Mouse (Mus musculus) midbrain, postnatal 0 days (tissue): ENCODE measurements at regions not wholly inside any gene's neighbourhood (a gene's known extent, or its start where the extent isn't known, plus 50 kb on each side); places are given as distances from the start of the nearest gene placed in this dataset.
"Not testable (repeated sequence)": the region's sequence is repeated elsewhere in the genome, so short reads cannot be mapped to it uniquely, and the experiment has no call there.

ENCODE experiments used
- ATAC-seq: fragments of 200-750 bp; cut with Nextera tagmentation; 2 replicates; pipeline ENCODE4 v1.8.0; 2017; ENCODE audit warnings: moderate number of reproducible peaks, mild to moderate bottlenecking, moderate TSS enrichment, moderate library complexity; ENCODE audit not compliant: low FRiP score
- DNase-seq: peaks from one replicate; pipeline ENCODE4 v3.0.0-alpha.2; 2015; ENCODE audit warnings: low spot score
- H3K27ac ChIP-seq: fragments of 300-500 bp; sonication (generic); 2 replicates; pipeline ENCODE4 v1.5.1; 2014; ENCODE audit warnings: low read depth, mild to moderate bottlenecking, low read length, mixed read lengths
- H3K27me3 ChIP-seq: fragments of 300-500 bp; sonication (generic); 2 replicates; pipeline ENCODE4 v1.6.1; 2014; ENCODE audit warnings: low read length, control low read depth, mixed read lengths; ENCODE audit not compliant: insufficient read depth
- H3K36me3 ChIP-seq: fragments of 300-500 bp; sonication (generic); 2 replicates; pipeline ENCODE4 v1.6.1; 2014; ENCODE audit warnings: low read length, control low read depth, mixed read lengths; ENCODE audit not compliant: insufficient read depth
- H3K4me1 ChIP-seq: fragments of 300-500 bp; sonication (generic); 2 replicates; pipeline ENCODE4 v1.6.1; 2014; ENCODE audit warnings: mild to moderate bottlenecking, control low read depth, antibody characterized with exemption, low read length, mixed read lengths; ENCODE audit not compliant: insufficient read depth
- H3K4me2 ChIP-seq: fragments of 300-500 bp; sonication (generic); 2 replicates; pipeline ENCODE4 v1.6.1; 2014; ENCODE audit warnings: low read depth, mild to moderate bottlenecking, low read length, mixed read lengths; ENCODE audit not compliant: poor library complexity, severe bottlenecking
- H3K4me3 ChIP-seq: fragments of 300-500 bp; sonication (generic); 2 replicates; pipeline ENCODE4 v1.5.1; 2014; ENCODE audit warnings: low read depth, mild to moderate bottlenecking, low read length, moderate library complexity
- H3K9ac ChIP-seq: fragments of 300-500 bp; sonication (generic); replicated peaks from 2 replicates; pipeline ENCODE4 v1.6.1; 2014; ENCODE audit warnings: mild to moderate bottlenecking, low read length, moderate library complexity, mixed read lengths; ENCODE audit not compliant: poor library complexity, severe bottlenecking
- H3K9me3 ChIP-seq: fragments of 300-500 bp; sonication (generic); 2 replicates; pipeline ENCODE4 v1.6.1; 2016; ENCODE audit warnings: low read length, control low read depth
- WGBS: fragments of 180-500 bp; shearing (Covaris S2); extraction: QIAGEN DNeasy Blood & Tissue Kit; methylation state at CpG from one replicate; pipeline ENCODE4 v1.1.7; 2014; 5-methylcytosine and 5-hydroxymethylcytosine counted together

- H3K4me2 ChIP-seq, ATAC-seq, H3K4me1 ChIP-seq, H3K9me3 ChIP-seq, H3K9ac ChIP-seq, H3K27ac ChIP-seq, H3K27me3 ChIP-seq, H3K36me3 ChIP-seq: not testable (repeated sequence)
- 2% methylated on average over 20 of the region's 39 CpGs for WGBS
- peak overlapping the region; percentile 24; the same call in 1 of the 2 replicates for H3K4me3 ChIP-seq
- peak; percentile 9 for DNase-seq
These were observed 367.0 kb upstream of the Ywhaq start for GRCm38 (mm10) chr12:21784403-21784802.

DNA sequence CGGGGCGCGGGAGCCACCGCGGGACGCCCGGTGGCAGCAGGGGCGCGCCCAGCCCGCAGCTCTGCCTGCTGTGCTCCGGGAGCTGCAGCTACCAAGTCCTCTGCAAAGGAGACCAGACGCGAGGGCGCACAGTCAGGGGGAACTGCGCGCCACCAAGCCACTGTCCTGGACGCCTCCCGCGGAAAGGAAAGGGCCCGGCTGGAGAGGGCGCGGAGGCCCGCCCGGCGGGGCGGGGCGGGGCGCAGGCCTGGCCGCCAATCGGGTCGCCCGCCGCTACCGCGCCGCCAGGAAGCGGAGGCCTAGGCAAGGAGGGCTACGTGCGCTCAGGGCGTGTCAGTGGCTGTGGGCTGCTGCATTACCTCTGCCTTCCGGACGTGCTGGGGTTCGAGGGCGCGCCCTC lies 361.3 kb upstream of the Ywhaq start:
- 9% methylated on average over 17 of the region's 45 CpGs for WGBS
- H3K4me3 ChIP-seq, H3K36me3 ChIP-seq, H3K4me2 ChIP-seq, H3K9me3 ChIP-seq, H3K27me3 ChIP-seq, H3K9ac ChIP-seq, H3K27ac ChIP-seq, DNase-seq, ATAC-seq, H3K4me1 ChIP-seq: not testable (repeated sequence)

- H3K27me3 ChIP-seq, ATAC-seq, DNase-seq, H3K36me3 ChIP-seq, H3K27ac ChIP-seq, H3K4me1 ChIP-seq, H3K4me3 ChIP-seq, H3K9ac ChIP-seq, H3K4me2 ChIP-seq, H3K9me3 ChIP-seq: not testable (repeated sequence)
- WGBS: 44% methylated on average over 38 of the region's 50 CpGs
These were observed 360.9 kb upstream of the Ywhaq start for GRCm38 (mm10) chr12:21778308-21778707.

DNA sequence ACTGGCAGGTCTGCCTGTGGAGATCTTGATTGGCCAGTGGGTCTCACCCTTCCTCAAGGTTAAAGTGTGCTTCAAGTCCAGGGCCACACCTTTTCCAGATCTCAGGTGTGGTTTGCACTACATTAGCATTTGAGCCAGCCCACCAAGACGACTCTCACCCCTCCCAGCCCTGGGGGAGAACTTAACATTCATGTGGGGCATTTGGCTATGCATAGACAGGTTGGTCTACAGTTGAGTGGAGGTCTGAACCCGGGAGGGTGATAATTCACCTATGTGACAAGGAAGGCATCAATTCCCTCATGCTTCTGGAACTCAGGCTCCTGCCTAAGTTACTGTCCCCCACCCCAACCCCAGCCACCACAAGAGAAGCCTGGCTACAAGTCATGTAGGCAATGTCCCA lies 350.3 kb upstream of the Ywhaq start:
- H3K4me1 ChIP-seq, H3K9ac ChIP-seq, H3K9me3 ChIP-seq, H3K36me3 ChIP-seq, DNase-seq, H3K4me3 ChIP-seq, H3K27ac ChIP-seq, H3K4me2 ChIP-seq, H3K27me3 ChIP-seq, ATAC-seq: not testable (repeated sequence)
- WGBS: 70% methylated on average over 2 of the region's 2 CpGs
